Mouse (Mus musculus) kidney, embryonic 16.5 days (tissue): ENCODE measurements at regions not wholly inside any gene's neighbourhood (a gene's known extent, or its start where the extent isn't known, plus 50 kb on each side); places are given as distances from the start of the nearest gene placed in this dataset.

Source experiments
- ATAC-seq: fragments of 200-750 bp; cut with Nextera tagmentation; 2 replicates; pipeline ENCODE4 v1.8.0; 2017; ENCODE audit warnings: moderate TSS enrichment; ENCODE audit not compliant: low FRiP score, low TSS enrichment
- H3K27ac ChIP-seq: fragments of 300-500 bp; sonication (generic); 2 replicates; pipeline ENCODE4 v1.5.1; 2014; ENCODE audit warnings: low read length
- H3K27me3 ChIP-seq: fragments of 300-500 bp; sonication (generic); 2 replicates; pipeline ENCODE4 v1.6.1; 2014; ENCODE audit warnings: low read length, control low read depth, mixed read lengths; ENCODE audit not compliant: insufficient read depth
- H3K36me3 ChIP-seq: fragments of 300-500 bp; sonication (generic); 2 replicates; pipeline ENCODE4 v1.6.1; 2014; ENCODE audit warnings: low read length, control low read depth, mixed read lengths; ENCODE audit not compliant: insufficient read depth
- H3K4me1 ChIP-seq: fragments of 300-500 bp; sonication (generic); 2 replicates; pipeline ENCODE4 v1.6.1; 2014; ENCODE audit warnings: low read length, control low read depth, mixed read lengths; ENCODE audit not compliant: insufficient read depth
- H3K4me2 ChIP-seq: fragments of 300-500 bp; sonication (generic); replicated peaks from 2 replicates; pipeline ENCODE4 v1.6.1; 2014; ENCODE audit warnings: low read depth, low read length
- H3K4me3 ChIP-seq: fragments of 300-500 bp; sonication (generic); 2 replicates; pipeline ENCODE4 v1.5.1; 2014; ENCODE audit warnings: mild to moderate bottlenecking, low read length
- H3K9ac ChIP-seq: fragments of 300-500 bp; sonication (generic); replicated peaks from 2 replicates; pipeline ENCODE4 v1.6.1; 2014; ENCODE audit warnings: low read length
- H3K9me3 ChIP-seq: fragments of 300-500 bp; sonication (generic); 2 replicates; pipeline ENCODE4 v1.6.1; 2016; ENCODE audit warnings: low read length, control low read depth
- WGBS: fragments of 180-500 bp; shearing (Covaris S2); extraction: QIAGEN DNeasy Blood & Tissue Kit; methylation state at CpG from one replicate; pipeline ENCODE4 v1.1.7; 2014; 5-methylcytosine and 5-hydroxymethylcytosine counted together

DNA sequence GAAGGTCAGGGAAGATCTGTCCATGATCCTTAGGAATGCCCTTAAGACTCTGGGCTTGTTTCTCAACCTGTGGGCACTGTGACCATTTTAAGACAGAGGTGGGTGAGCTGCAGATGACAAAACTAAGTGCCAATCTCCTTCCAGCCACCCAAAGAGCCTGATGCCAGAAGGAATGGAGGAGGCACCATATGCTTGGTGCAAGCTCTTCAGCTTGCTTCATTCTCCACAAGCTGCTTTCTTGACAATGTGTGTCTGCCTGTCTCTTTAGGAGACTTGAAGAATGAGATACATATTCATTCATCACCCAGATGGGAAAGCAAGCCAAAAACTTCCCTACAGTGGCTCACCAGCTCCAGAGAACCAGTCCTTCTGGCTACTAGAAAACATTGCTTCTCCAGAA lies 98.3 kb upstream of the B3gat1 start:
- no peak overlapping the region for H3K27ac ChIP-seq
- H3K9ac ChIP-seq, result no peak overlapping the region
- no peaks in the 10 kb centered on the region for H3K9me3 ChIP-seq
- ATAC-seq, result no peak
- H3K4me1 ChIP-seq, result no peaks in the 10 kb centered on the region
- H3K4me2 ChIP-seq, result no peak overlapping the region
- H3K27me3 ChIP-seq, result no peaks in the 10 kb centered on the region
- no peaks in the 10 kb centered on the region for H3K36me3 ChIP-seq
- H3K4me3 ChIP-seq, result no peak overlapping the region

DNA sequence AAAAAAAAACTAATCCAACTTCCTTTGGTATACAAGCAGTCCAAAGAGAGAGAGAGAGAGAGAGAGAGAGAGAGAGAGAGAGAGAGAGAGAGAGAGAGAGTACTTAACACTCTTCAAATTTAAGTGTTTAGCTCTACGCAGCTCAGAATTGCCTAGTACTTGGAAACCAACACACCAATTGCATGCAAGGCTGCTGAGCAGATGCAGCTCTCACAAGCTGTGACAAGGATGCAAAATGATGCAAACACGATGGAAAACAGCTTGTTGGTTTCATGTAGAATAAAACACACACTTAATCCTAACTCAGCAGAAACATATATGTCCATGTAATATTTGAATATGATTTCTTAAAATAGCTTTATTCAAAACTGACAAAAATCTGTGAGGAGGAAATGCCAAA lies 94.9 kb upstream of the B3gat1 start:
- H3K4me2 ChIP-seq, result no peak overlapping the region
- no peaks in the 10 kb centered on the region for H3K9me3 ChIP-seq
- ATAC-seq, result no peak

DNA sequence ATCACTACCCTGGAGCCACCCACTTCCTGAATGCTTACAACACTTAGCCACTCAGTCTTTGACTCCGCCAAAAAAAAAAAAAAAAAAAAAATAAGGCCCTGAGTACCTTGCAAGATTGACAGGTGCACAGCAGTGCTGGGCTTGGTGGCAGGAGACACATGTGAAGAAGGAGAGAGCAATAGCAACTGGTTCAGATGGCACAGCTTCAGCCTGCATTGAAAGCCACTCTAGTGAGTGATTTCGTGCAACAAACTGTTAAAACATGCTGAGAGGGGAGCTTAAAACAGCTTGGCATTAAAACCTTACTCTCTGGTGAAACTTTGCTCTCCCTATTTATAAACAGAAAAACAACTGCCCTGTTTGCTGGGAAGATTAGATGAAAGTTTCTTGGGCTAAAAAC lies 91.2 kb upstream of the B3gat1 start:
- WGBS, result 70% methylated on average over 2 of the region's 2 CpGs
- no peak overlapping the region for H3K4me3 ChIP-seq

More for the DNA sequence above, 94.9 kb upstream of the B3gat1 start:
- Histone ChIP-seq H3K36me3 (no peaks in the 10 kb centered on the region), H3K4me3 (no peak overlapping the region), H3K27ac (no peak overlapping the region), H3K4me1 (no peaks in the 10 kb centered on the region), H3K9ac (no peak overlapping the region), H3K27me3 (no peaks in the 10 kb centered on the region)
- 84% methylated on average over 2 of the region's 2 CpGs for WGBS

DNA sequence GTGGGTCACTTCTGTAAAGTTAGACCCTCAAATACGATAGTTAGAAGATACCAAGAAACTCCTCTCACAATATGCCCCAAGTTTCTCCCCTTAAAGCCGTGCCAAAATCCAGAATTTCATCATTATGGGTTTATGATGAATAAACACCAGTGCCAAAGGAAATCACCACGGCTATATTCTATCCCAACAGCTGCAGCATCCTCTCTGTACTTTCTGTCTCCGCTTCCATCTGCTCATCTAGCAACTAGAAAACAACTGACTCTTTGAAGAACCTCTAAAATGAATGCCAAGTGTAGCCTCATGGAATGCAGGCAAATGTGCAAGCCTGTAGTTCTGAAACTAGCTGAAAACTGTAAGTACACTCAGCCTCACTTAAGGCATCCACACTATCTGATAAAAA lies 90.7 kb upstream of the B3gat1 start:
- Histone ChIP-seq H3K27ac (no peak overlapping the region), H3K27me3 (no peaks in the 10 kb centered on the region), H3K9ac (no peak overlapping the region), H3K4me1 (no peaks in the 10 kb centered on the region), H3K4me2 (no peak overlapping the region), H3K4me3 (no peak overlapping the region), H3K36me3 (no peaks in the 10 kb centered on the region), H3K9me3 (no peaks in the 10 kb centered on the region)
- ATAC-seq, result no peak
- 79% methylated on average over 4 of the region's 4 CpGs for WGBS

More for the DNA sequence above, 91.2 kb upstream of the B3gat1 start:
- Histone ChIP-seq H3K36me3 (no peaks in the 10 kb centered on the region), H3K4me2 (no peak overlapping the region), H3K9ac (no peak overlapping the region), H3K27me3 (no peaks in the 10 kb centered on the region), H3K9me3 (no peaks in the 10 kb centered on the region), H3K4me1 (no peaks in the 10 kb centered on the region), H3K27ac (no peak overlapping the region)
- ATAC-seq, result no peak

DNA sequence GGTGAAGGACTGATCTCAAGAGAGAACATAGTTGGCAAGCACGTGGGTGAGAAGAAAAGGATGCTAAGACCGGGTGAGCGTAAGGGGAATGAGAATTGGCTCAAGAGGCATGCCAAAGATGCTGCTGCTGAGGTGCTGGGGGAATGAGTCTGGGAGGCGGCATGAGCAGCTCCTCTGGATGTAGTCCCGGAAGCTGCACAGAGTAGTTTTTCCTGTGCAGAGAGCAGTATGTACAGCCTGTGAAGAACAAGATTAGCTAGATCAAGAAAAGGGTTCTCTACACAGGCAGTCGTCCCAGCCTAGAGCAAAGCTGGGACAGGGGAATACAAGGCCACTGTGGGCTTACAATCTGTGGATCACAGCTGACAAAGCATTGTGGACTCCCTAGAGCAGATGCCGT lies 84.0 kb upstream of the B3gat1 start:
- Histone ChIP-seq H3K9ac (no peak overlapping the region), H3K27ac (no peak overlapping the region), H3K4me2 (no peak overlapping the region), H3K36me3 (no peaks in the 10 kb centered on the region), H3K4me1 (no peaks in the 10 kb centered on the region), H3K9me3 (no peaks in the 10 kb centered on the region), H3K4me3 (no peak overlapping the region), H3K27me3 (no peaks in the 10 kb centered on the region)
- no peak for ATAC-seq
- WGBS, result 79% methylated on average over 7 of the region's 7 CpGs

DNA sequence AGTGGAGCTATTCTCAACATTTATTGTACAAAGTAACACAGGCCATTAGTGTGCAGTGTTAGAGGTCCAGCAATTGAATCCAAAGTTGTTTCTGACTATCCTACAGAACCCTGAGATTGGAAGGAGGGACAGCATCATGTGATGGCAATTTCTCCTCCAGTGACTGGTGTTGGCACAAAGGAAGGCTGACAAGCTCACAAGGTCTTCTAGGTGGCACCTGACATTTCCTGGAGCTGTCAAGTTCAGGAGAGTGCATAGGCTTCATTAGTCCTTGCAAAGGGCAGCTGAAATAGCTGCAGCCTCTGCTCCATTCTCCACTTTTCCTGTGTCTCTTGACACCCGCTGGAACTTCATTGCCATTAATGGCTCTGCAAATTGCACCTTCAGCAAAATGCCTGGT lies 80.6 kb upstream of the B3gat1 start:
- H3K9me3 ChIP-seq, result no peaks in the 10 kb centered on the region
- H3K4me2 ChIP-seq, result no peak overlapping the region
- H3K4me1 ChIP-seq, result no peaks in the 10 kb centered on the region
- no peaks in the 10 kb centered on the region for H3K27me3 ChIP-seq
- no peaks in the 10 kb centered on the region for H3K36me3 ChIP-seq
- WGBS, result 35% methylated on average over 1 of the region's 1 CpGs
- H3K9ac ChIP-seq, result no peak overlapping the region
- no peak overlapping the region for H3K27ac ChIP-seq
- no peak for ATAC-seq
- H3K4me3 ChIP-seq, result no peak overlapping the region

DNA sequence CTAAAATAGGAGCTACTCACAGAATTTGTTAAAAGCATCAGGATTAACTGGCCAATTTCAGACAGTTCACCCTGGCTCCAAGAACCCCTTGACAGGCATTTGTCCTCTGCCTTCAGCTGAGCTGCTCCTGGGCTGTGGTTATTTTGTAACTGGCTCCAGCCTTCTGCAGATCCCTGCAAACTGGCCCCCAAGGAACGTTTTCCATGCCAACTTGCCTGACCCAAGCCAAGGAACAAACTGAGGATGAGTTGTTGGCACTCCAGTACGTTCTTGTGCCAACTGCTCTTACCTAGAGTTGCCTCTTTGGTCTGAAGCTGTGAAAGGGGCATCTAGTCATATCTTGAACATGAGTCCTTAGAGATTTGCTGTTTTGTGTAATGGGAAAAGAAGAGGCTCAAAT lies 74.2 kb upstream of the B3gat1 start:
- 66% methylated on average over 2 of the region's 2 CpGs for WGBS
- H3K9ac ChIP-seq, result no peak overlapping the region
- H3K27me3 ChIP-seq, result no peaks in the 10 kb centered on the region
- H3K36me3 ChIP-seq, result no peaks in the 10 kb centered on the region
- ATAC-seq, result no peak
- no peak overlapping the region for H3K27ac ChIP-seq
- no peak overlapping the region for H3K4me3 ChIP-seq
- H3K4me2 ChIP-seq, result no peak overlapping the region
- no peaks in the 10 kb centered on the region for H3K4me1 ChIP-seq
- no peaks in the 10 kb centered on the region for H3K9me3 ChIP-seq

DNA sequence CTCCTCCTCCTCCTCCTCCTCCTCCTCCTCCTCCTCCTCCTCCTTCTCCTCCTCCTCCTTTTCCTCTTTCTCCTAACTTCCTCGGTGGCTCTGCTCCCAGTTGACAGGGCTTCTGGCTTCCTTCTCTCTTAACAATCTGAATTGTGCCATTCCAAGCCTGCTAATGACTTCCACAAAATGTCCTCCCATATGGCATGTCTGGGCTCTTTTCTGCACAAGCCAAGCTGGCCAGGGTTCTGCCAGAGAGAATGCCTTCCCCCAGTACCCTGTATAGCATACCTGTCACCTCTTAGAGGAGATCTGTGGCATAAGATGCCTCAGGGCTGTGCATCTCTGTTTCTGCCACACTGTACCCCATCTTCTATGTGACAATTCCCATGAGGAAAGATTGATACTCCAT lies 70.0 kb upstream of the B3gat1 start:
- no peak overlapping the region for H3K4me3 ChIP-seq
- H3K27me3 ChIP-seq, result no peaks in the 10 kb centered on the region
- no peak overlapping the region for H3K27ac ChIP-seq
- no peak overlapping the region for H3K4me2 ChIP-seq
- no CpG with 5 or more reads among the region's 1 CpGs for WGBS
- no peak overlapping the region for H3K9ac ChIP-seq
- ATAC-seq, result no peak
- H3K4me1 ChIP-seq, result no peaks in the 10 kb centered on the region
- no peaks in the 10 kb centered on the region for H3K9me3 ChIP-seq
- no peaks in the 10 kb centered on the region for H3K36me3 ChIP-seq

DNA sequence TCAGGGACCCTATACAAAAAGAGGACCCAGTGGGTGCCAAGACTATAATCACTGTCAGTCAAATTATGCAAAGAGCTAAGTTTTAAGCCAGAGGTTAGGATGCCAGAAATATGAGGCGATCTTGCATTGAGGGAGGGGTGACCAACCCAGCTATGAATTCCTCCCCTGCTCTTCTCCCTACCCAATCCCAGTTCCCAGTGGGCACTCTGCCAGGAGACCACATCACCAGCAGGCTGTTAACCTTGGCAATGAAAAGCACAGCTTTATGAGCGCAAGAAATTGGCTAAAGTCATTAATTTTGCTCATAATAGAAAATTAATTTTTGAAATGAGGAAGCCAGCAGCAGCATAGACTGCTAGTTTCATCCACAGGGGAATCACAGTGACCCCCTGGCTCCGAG lies 65.7 kb upstream of the B3gat1 start:
- H3K27me3 ChIP-seq, result no peaks in the 10 kb centered on the region
- ATAC-seq, result no peak
- H3K4me3 ChIP-seq, result no peak overlapping the region
- no peak overlapping the region for H3K9ac ChIP-seq
- H3K27ac ChIP-seq, result no peak overlapping the region
- H3K4me2 ChIP-seq, result no peak overlapping the region
- no peaks in the 10 kb centered on the region for H3K36me3 ChIP-seq
- no peaks in the 10 kb centered on the region for H3K4me1 ChIP-seq
- 75% methylated on average over 3 of the region's 3 CpGs for WGBS
- H3K9me3 ChIP-seq, result no peaks in the 10 kb centered on the region

DNA sequence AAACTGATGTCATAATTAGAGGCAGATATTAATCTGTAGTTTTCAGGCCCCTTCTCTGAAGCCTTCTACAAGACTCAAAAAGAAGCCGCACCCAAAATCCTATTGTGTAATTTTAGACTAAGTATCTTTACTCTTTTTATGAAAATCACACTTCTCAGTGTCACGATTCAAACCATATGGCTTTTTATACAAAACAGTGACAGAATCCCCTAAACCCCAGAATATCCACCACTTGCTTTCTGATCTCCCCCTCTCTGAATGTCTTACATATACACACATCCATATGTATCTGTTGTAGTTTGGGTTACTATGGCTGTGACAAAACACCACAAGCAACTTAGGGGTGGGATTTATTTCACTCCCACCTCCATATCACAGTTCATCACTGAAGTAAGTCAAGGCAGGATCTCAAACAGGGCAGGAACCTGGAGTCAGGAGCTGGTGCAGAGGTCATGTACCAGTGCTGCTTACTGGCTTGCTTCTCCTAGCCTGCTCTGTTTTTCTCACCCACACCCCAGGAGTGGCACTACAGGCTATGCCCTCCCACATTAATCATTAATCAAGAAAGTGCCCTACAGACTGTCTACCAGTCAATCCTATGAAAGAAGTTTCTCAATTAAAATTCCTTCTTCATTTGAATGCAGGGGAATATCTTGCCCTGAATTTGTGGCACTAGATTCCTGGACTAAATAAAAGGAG lies 59.3 kb upstream of the B3gat1 start:
- Histone ChIP-seq H3K9ac (no peak overlapping the region), H3K4me1 (no peaks in the 10 kb centered on the region), H3K4me2 (no peak overlapping the region), H3K4me3 (no peak overlapping the region), H3K27ac (no peak overlapping the region), H3K36me3 (no peaks in the 10 kb centered on the region), H3K27me3 (no peaks in the 10 kb centered on the region), H3K9me3 (no peaks in the 10 kb centered on the region)
- WGBS, result 99% methylated on average over 2 of the region's 2 CpGs
- ATAC-seq, result 0 out of 2 replicates have a peak, but pooled peaks have one; percentile 69
